Mouse (Mus musculus): ENCODE measurements around the gene Mpv17l2.
A peak's percentile ranks its signal among the peaks of the same experiment; 100 is the strongest.

The Mpv17l2 gene

GRCm38 (mm10) chr8:70767503-70767902 lies 6.8 kb upstream of the Mpv17l2 start:
- no peak for DNase-seq (ENCODE audit: low spot score in 2 of 2)

GRCm38 (mm10) chr8:70766571-70767440 lies 6.1 kb upstream of the Mpv17l2 start:
- no peak for DNase-seq (ENCODE audit: low spot score in 2 of 2)

GRCm38 (mm10) chr8:70765838-70766570 lies 5.3 kb upstream of the Mpv17l2 start:
- no peak for DNase-seq (ENCODE audit: low spot score in 2 of 2)

GRCm38 (mm10) chr8:70765329-70765728 lies 4.6 kb upstream of the Mpv17l2 start:
- DNase-seq (ENCODE audit: low spot score in 2 of 2), result no peak

- no peak for DNase-seq (ENCODE audit: low spot score in 2 of 2)
Measured at GRCm38 (mm10) chr8:70764676-70765075, 3.9 kb upstream of the Mpv17l2 start.

GRCm38 (mm10) chr8:70764026-70764425 lies 3.3 kb upstream of the Mpv17l2 start:
- DNase-seq (ENCODE audit: low spot score in 2 of 2), result no peak

- DNase-seq (ENCODE audit: low spot score in 2 of 2), result no peak
Measured at GRCm38 (mm10) chr8:70763354-70763753, 2.6 kb upstream of the Mpv17l2 start.

- no peak for DNase-seq (ENCODE audit: low spot score in 2 of 2)
Measured at GRCm38 (mm10) chr8:70762118-70762517, 1.4 kb upstream of the Mpv17l2 start.

GRCm38 (mm10) chr8:70760350-70760749 lies 396 bp downstream of the Mpv17l2 start:
- no peak for DNase-seq (ENCODE audit: low spot score in 2 of 2)

GRCm38 (mm10) chr8:70758616-70759561 lies 1.9 kb downstream of the Mpv17l2 start:
- DNase-seq (ENCODE audit: low spot score in 2 of 2), result peak; percentile 16 to 44

- peak in 1 of 2 experiments; percentile 24 for DNase-seq (ENCODE audit: low spot score in 2 of 2)
Measured at GRCm38 (mm10) chr8:70758308-70758615, 2.5 kb downstream of the Mpv17l2 start.

- peak; percentile 20 to 37 for DNase-seq (ENCODE audit: low spot score in 2 of 2)
Measured at GRCm38 (mm10) chr8:70757523-70758307, 3.0 kb downstream of the Mpv17l2 start.

- peak in 1 of 2 experiments; percentile 15 for DNase-seq (ENCODE audit: low spot score in 2 of 2)
Measured at GRCm38 (mm10) chr8:70756476-70757040, 4.2 kb downstream of the Mpv17l2 start.

- DNase-seq (ENCODE audit: low spot score in 2 of 2), result peak; percentile 12 to 26
Measured at GRCm38 (mm10) chr8:70755661-70756475, 4.9 kb downstream of the Mpv17l2 start.

- peak; percentile 75 to 79 for DNase-seq (ENCODE audit: low spot score in 2 of 2)
Measured at GRCm38 (mm10) chr8:70754871-70755660, 5.7 kb downstream of the Mpv17l2 start.

- DNase-seq (ENCODE audit: low spot score in 2 of 2), result peak; percentile 96 to 97
Measured at GRCm38 (mm10) chr8:70754043-70754870, 6.5 kb downstream of the Mpv17l2 start, which contains the start of gene Rab3a. TSS of gene Rab3a (plus strand) at chr8:70754679.

GRCm38 (mm10) chr8:70753151-70753550 lies 7.6 kb downstream of the Mpv17l2 start:
- peak; percentile 74 to 81 for DNase-seq (ENCODE audit: low spot score in 2 of 2)

Data from frontal cortex, postnatal 10 days (tissue).